Mouse (Mus musculus): ENCODE measurements around the gene Clcn3.

Gene Clcn3

DNA sequence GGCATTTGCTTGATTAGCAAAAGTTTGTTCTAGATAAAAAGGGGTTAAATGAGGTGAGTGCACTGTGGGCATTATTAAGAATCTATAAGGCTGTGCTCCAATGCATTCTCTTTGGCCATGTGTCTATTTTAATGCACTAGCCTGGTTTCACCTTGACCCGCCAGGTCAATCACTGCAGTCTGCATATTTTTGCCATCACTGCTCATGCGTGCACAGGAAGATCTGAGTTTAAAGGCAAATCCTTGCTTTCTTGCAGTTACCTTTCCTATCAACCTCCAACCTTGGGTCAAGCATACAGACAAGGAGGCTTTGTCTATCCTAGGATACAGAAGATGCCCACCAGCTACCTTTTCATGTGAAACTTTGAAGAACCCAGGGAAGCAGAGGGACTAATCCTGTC, 113.3 kb downstream of the Clcn3 start:
- no peak for ATAC-seq (ENCODE audit: low TSS enrichment)

DNA sequence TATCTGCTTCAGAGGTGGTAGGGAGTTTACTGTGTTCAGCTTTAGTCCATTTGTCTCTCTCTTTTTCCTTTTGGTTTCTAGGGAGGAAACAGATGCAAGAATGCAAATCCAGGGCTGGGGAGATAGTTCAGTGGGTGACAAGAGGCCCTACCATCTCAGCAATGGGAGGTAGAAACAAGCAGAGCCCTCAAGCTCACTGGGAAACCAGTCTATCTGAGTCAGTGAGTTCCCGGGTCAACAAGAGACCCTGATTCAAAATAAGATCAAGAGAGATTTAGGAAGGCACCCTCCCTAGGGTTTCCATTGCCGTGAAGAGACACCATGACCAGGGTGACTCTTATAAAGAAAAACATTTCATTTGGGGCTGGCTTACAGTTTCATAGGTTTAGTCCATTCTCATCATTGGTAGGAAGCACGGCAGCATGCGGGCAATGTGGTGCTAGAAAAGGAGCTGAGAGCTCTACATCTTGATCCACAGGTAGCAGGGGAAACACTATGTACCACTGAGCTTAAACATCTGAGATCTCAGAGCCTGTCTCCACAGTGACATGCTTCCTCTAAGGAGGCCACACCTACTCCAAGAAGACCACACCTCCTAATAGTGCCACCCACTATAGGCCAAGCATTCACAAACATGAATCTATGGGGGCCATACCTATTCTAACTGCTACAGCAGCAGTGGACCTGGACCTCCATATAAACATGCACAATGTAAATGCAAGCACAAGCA, 114.7 kb downstream of the Clcn3 start:
- no peak for ATAC-seq (ENCODE audit: low TSS enrichment)

DNA sequence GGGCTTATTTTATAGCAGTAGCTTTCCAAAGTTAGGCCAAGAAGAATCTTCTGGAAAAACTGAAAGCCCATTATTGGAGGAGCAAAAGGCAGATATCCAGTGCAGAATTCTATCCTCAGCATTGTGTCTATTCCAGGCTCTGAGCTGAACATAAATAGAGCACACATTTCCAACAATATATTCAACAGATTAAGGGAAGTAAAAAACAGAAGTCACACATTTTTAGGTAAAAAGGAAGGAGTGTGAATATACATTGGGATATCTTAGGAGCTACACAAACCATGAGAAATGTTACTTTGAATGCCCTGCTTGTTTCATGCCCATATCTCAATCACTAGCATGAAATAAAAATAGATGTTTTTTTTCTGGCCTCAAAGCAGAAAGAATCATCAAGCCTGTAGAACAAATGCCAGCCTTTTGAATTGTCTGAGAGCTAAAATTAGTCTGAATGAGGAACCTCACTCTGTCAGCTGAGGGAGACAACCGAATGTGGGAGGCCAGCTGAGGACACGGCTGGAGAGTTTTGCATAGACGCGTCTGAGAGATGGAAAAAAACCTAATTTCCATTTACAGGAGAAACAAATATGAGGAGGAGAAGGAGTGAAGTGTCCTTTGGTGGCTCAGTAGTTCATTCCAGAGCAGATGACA, 115.5 kb downstream of the Clcn3 start:
- peak; percentile 80 for ATAC-seq (ENCODE audit: low TSS enrichment)

DNA sequence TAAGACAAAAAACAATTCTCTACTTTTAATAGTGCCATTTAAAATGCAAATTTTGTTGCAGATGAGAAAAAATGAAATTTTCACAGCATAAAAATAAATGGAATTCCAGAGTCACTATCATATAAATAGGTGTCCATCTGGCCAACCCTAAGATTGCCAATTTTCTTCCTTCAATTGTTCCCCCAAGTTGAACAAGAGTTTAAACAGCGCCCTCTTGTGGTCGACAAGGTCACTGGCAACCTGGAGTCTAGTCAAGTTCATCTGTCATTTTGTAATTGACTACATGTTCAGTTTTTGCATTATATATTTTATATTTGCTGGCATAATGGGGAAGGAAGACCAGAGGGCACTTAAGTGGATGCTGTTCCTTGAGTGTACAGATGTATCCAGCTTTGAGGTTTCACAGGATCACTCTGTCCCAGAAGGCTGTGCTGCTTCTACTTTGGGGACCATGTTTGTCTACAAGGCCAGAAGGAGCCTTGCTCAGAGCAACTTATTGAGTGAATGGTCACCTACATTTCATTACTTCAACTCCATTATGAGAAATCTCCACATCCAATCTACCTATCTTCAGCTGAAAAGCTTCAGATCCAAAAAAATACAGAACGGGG, 117.5 kb downstream of the Clcn3 start:
- ATAC-seq (ENCODE audit: low TSS enrichment) = peak; percentile 22; the same call in 1 of the 2 replicates

DNA sequence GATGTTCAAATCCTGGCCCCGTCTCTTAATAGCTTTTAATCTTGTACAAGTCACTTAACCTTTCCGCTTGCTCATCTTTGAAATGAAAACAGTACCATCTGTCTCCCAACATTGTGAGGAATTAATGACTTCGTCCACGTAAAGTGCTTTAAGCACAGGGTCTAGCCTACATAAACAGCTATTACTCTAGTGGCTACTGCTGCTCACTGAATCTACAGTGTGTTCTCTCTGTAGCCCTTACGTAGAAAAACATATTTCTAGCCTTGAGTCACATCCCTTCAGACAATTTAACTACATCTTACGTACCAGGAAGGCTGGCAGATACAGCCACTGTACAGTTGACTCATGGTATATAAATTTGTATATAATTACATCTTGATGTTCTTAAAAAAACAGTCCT, 118.2 kb downstream of the Clcn3 start:
- no peak for ATAC-seq (ENCODE audit: low TSS enrichment)

DNA sequence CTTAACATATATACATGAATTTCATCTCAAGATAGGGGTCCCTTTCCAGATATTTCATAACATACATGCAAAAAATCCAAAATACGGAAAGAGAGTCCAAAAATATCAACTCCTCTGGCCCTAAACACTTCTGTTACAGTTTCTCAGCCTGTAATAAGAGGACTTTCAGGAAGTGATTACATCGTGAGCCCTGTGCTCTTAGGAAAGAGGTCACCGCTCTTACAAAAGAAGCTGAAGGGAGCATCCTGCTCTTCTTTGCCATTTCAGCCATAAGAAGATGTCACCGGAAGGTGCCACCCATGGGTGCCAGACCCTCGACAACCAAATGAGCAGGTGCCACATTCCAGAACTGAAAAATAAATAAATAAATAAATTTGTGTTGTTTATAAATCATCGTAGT, 121.3 kb downstream of the Clcn3 start:
- no peak for ATAC-seq (ENCODE audit: low TSS enrichment)

DNA sequence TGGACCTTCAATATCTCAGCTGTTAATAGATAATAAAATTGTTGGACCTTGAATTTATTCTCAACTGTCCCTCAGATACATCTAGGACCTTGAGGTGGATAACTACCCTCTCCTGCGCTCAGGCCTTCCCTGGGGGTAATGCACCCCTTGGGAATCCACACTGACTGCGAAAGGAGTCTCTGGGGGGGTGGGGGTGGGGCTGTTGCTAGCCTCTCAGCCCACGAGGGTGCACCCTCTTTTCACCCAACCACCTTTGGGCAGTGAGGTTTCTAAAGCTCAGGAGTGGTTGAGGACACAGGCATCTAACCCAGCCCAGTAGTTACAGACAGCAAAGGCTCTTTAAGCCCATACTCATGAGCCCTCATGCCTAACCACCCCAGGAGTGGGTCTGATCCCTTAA, 122.4 kb downstream of the Clcn3 start:
- no peak for ATAC-seq (ENCODE audit: low TSS enrichment)

All from frontal cortex, adult (tissue).